Mouse (Mus musculus) forebrain, embryonic 11.5 days (tissue): ENCODE measurements around the gene Rad18. TPM values are rescaled to one million over a fixed set of nuclear protein-coding genes. Genes with fewer than 3 reads are reported as not detected.

ENCODE experiments used
- ATAC-seq: fragments of 200-750 bp; cut with Nextera tagmentation; replicated peaks from 2 replicates; pipeline ENCODE4 v1.8.0; 2017; ENCODE audit warnings: moderate TSS enrichment; ENCODE audit not compliant: low FRiP score
- DNase-seq: peaks from one replicate; pipeline ENCODE4 v3.0.0-alpha.2; 2017; ENCODE audit warnings: low spot score
- H3K27ac ChIP-seq: fragments of 300-500 bp; sonication (generic); 2 replicates; pipeline ENCODE4 v1.5.1; 2014; ENCODE audit warnings: low read depth, low read length
- H3K27me3 ChIP-seq: fragments of 300-500 bp; sonication (generic); 2 replicates; pipeline ENCODE4 v1.6.1; 2014; ENCODE audit warnings: mild to moderate bottlenecking, low read length, mixed read lengths; ENCODE audit not compliant: control insufficient read depth, insufficient read depth
- H3K36me3 ChIP-seq: fragments of 300-500 bp; sonication (generic); 2 replicates; pipeline ENCODE4 v1.6.1; 2014; ENCODE audit warnings: mild to moderate bottlenecking, low read length, moderate library complexity, mixed read lengths; ENCODE audit not compliant: control insufficient read depth, insufficient read depth
- H3K4me1 ChIP-seq: fragments of 300-500 bp; sonication (generic); replicated peaks from 2 replicates; pipeline ENCODE4 v1.6.1; 2014; ENCODE audit warnings: low read length, mixed read lengths; ENCODE audit not compliant: control insufficient read depth, insufficient read depth
- H3K4me2 ChIP-seq: fragments of 300-500 bp; sonication (generic); 2 replicates; pipeline ENCODE4 v1.6.1; 2014; ENCODE audit warnings: low read depth, mild to moderate bottlenecking, low read length, moderate library complexity, mixed read lengths; ENCODE audit not compliant: severe bottlenecking
- H3K4me3 ChIP-seq: fragments of 300-500 bp; sonication (generic); 2 replicates; pipeline ENCODE4 v1.5.1; 2014; ENCODE audit warnings: low read depth, low read length
- H3K9ac ChIP-seq: fragments of 300-500 bp; sonication (generic); 2 replicates; pipeline ENCODE4 v1.6.1; 2014; ENCODE audit warnings: low read length
- H3K9me3 ChIP-seq: fragments of 300-500 bp; sonication (generic); 2 replicates; pipeline ENCODE4 v1.6.1; 2016; ENCODE audit warnings: low read length, mixed read lengths; ENCODE audit not compliant: control insufficient read depth
- WGBS: fragments of 180-500 bp; shearing (Covaris S2); extraction: QIAGEN DNeasy Blood & Tissue Kit; methylation state at CpG from one replicate; pipeline ENCODE4 v1.1.7; 2014; 5-methylcytosine and 5-hydroxymethylcytosine counted together
- polyA plus RNA-seq: library from polyadenylated mRNA; unstranded; fragments of >200 nt; fragmentation: Nextera tagmentation; extraction: Ambion mirVana; gene quantifications from 2 replicates; pipeline ENCODE4 v1.2.1, GENCODE M21; 2014

Gene Rad18
- polyA plus RNA-seq, 1 experiment from 2014 or later, result 54.1 TPM

- ATAC-seq (no peak), DNase-seq (no peak)
- Histone ChIP-seq H3K4me1 (no peaks in the 10 kb centered on the region), H3K4me2 (no peak overlapping the region), H3K9me3 (no peaks in the 10 kb centered on the region), H3K4me3 (no peak overlapping the region), H3K27me3 (no peaks in the 10 kb centered on the region), H3K36me3 (no peaks in the 10 kb centered on the region), H3K9ac (no peak overlapping the region), H3K27ac (no peak overlapping the region)
- 85% methylated on average over 4 of the region's 4 CpGs for WGBS
Measured at GRCm38 (mm10) chr6:112586999-112587398, 109.5 kb downstream of the Rad18 start.

GRCm38 (mm10) chr6:112584961-112585360 lies 111.5 kb downstream of the Rad18 start:
- Histone ChIP-seq H3K27ac (no peak overlapping the region), H3K4me2 (no peak overlapping the region), H3K36me3 (no peaks in the 10 kb centered on the region), H3K27me3 (no peaks in the 10 kb centered on the region), H3K9ac (no peak overlapping the region), H3K4me1 (no peaks in the 10 kb centered on the region), H3K9me3 (no peaks in the 10 kb centered on the region), H3K4me3 (no peak overlapping the region)
- 85% methylated on average over 5 of the region's 5 CpGs for WGBS
- DNase-seq (no peak), ATAC-seq (no peak)

DNA sequence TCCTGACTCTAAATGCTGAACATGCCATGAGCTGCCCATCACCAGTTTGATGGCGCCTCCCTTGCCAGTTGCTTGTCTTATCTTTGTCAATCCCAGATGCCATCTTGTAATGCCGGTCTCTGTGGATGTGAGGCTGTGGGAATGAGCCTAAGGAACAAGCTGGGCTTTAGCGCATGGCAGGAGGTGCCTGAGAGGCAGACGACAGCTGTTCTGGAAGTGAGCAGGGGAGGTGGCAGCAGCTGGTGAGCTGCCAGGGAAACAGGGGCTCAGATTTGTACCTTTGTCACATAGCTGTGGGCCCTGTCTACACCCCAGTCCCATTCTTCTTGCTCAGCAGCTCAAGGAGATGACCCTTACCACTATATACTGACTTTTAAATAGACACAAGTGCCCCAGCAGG lies 114.5 kb downstream of the Rad18 start:
- Histone ChIP-seq H3K4me3 (no peak overlapping the region), H3K4me1 (no peaks in the 10 kb centered on the region), H3K36me3 (no peaks in the 10 kb centered on the region), H3K4me2 (no peak overlapping the region), H3K9me3 (no peaks in the 10 kb centered on the region), H3K27me3 (no peaks in the 10 kb centered on the region), H3K9ac (no peak overlapping the region), H3K27ac (no peak overlapping the region)
- 74% methylated on average over 4 of the region's 4 CpGs for WGBS
- no peak for DNase-seq
- no peak for ATAC-seq

GRCm38 (mm10) chr6:112577198-112577597 lies 119.3 kb downstream of the Rad18 start:
- H3K4me2 ChIP-seq, result no peak overlapping the region
- DNase-seq (no peak), ATAC-seq (no peak)
- no peak overlapping the region for H3K9ac ChIP-seq
- no peaks in the 10 kb centered on the region for H3K27me3 ChIP-seq
- 76% methylated on average over 5 of the region's 5 CpGs for WGBS
- no peak overlapping the region for H3K4me3 ChIP-seq
- H3K9me3 ChIP-seq, result no peaks in the 10 kb centered on the region
- H3K4me1 ChIP-seq, result no peaks in the 10 kb centered on the region
- H3K36me3 ChIP-seq, result no peaks in the 10 kb centered on the region
- H3K27ac ChIP-seq, result no peak overlapping the region

- no peak overlapping the region for H3K4me2 ChIP-seq
- H3K36me3 ChIP-seq, result no peaks in the 10 kb centered on the region
- H3K27me3 ChIP-seq, result no peaks in the 10 kb centered on the region
- H3K4me1 ChIP-seq, result no peaks in the 10 kb centered on the region
- DNase-seq (no peak), ATAC-seq (no peak)
- WGBS, result 88% methylated on average over 3 of the region's 3 CpGs
- H3K9ac ChIP-seq, result no peak overlapping the region
- no peaks in the 10 kb centered on the region for H3K9me3 ChIP-seq
- H3K4me3 ChIP-seq, result no peak overlapping the region
- no peak overlapping the region for H3K27ac ChIP-seq
Measured at GRCm38 (mm10) chr6:112574558-112574957, 121.9 kb downstream of the Rad18 start.

DNA sequence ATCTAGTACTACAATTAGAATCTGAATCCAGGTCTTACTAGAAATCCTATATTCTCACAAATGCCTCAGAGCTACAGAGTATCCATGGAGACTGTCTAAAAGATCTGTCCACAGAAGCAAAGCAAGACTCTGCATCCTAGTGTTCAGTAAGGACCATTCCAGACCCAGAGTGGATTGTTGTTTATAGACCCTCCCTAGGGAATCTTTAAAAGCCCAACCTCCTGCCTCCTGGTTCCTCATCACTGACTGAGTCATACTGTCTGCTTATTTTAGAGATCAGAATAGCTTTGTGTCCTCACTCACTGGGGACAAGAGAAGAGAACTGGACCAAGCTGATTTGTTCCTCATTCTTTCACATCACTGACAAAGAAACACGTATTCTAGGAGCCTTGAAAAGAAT lies 126.1 kb downstream of the Rad18 start:
- DNase-seq (no peak), ATAC-seq (no peak)
- Histone ChIP-seq H3K9ac (no peak overlapping the region), H3K27ac (no peak overlapping the region), H3K36me3 (no peaks in the 10 kb centered on the region), H3K27me3 (no peaks in the 10 kb centered on the region), H3K4me2 (no peak overlapping the region), H3K4me1 (no peaks in the 10 kb centered on the region), H3K4me3 (no peak overlapping the region), H3K9me3 (no peaks in the 10 kb centered on the region)
- WGBS, result 57% methylated on average over 1 of the region's 1 CpGs

Other genes with a start within 250 kb of the Rad18 start
- 0.24 TPM in 1 of 2 replicates, not detected in the other for gene Cav3, start 237.2 kb downstream of the Rad18 start, polyA plus RNA-seq
- gene Oxtr, start 206.7 kb downstream of the Rad18 start, polyA plus RNA-seq, result 0.12 and 0.13 TPM in 2 replicates